Mouse (Mus musculus) embryonic facial prominence, embryonic 11.5 days (tissue): ENCODE measurements around the gene Taar6. TPM values are rescaled to one million over a fixed set of nuclear protein-coding genes. Genes with fewer than 3 reads are reported as not detected.
A peak's percentile ranks its signal among the peaks of the same experiment; 100 is the strongest.

Experiments used
- ATAC-seq: fragments of 200-750 bp; cut with Nextera tagmentation; replicated peaks from 2 replicates; pipeline ENCODE4 v1.8.0; 2017; ENCODE audit warnings: low read depth; ENCODE audit not compliant: insufficient number of reproducible peaks, low FRiP score, low TSS enrichment
- DNase-seq: peaks from one replicate; pipeline ENCODE4 v3.0.0-alpha.2; 2015; ENCODE audit warnings: low spot score
- H3K27ac ChIP-seq: fragments of 300-500 bp; sonication (generic); replicated peaks from 2 replicates; pipeline ENCODE4 v1.5.1; 2014; ENCODE audit warnings: mild to moderate bottlenecking, low read depth, low read length, control low read depth
- H3K27me3 ChIP-seq: fragments of 300-500 bp; sonication (generic); 2 replicates; pipeline ENCODE4 v1.6.1; 2014; ENCODE audit warnings: mild to moderate bottlenecking, low read length, moderate library complexity, mixed read lengths; ENCODE audit not compliant: control insufficient read depth, insufficient read depth
- H3K36me3 ChIP-seq: fragments of 300-500 bp; sonication (generic); replicated peaks from 2 replicates; pipeline ENCODE4 v1.6.1; 2014; ENCODE audit warnings: low read depth, mild to moderate bottlenecking, low read length, moderate library complexity, mixed read lengths; ENCODE audit not compliant: control insufficient read depth, insufficient read depth
- H3K4me1 ChIP-seq: fragments of 300-500 bp; sonication (generic); 2 replicates; pipeline ENCODE4 v1.6.1; 2014; ENCODE audit warnings: low read length, mixed read lengths; ENCODE audit not compliant: control insufficient read depth, insufficient read depth
- H3K4me2 ChIP-seq: fragments of 300-500 bp; sonication (generic); 2 replicates; pipeline ENCODE4 v1.6.1; 2014; ENCODE audit warnings: low read depth, mild to moderate bottlenecking, control low read depth, low read length, moderate library complexity
- H3K4me3 ChIP-seq: fragments of 300-500 bp; sonication (generic); 2 replicates; pipeline ENCODE4 v1.5.1; 2014; ENCODE audit warnings: low read depth, low read length, control low read depth
- H3K9ac ChIP-seq: fragments of 300-500 bp; sonication (generic); replicated peaks from 2 replicates; pipeline ENCODE4 v1.6.1; 2014; ENCODE audit warnings: mild to moderate bottlenecking, control low read depth, low read length
- H3K9me3 ChIP-seq: fragments of 300-500 bp; sonication (generic); replicated peaks from 2 replicates; pipeline ENCODE4 v1.6.1; 2016; ENCODE audit warnings: mild to moderate bottlenecking, low read length, inconsistent platforms, mixed read lengths; ENCODE audit not compliant: control insufficient read depth
- WGBS: fragments of 180-500 bp; shearing (Covaris S2); extraction: QIAGEN DNeasy Blood & Tissue Kit; methylation state at CpG from one replicate; pipeline ENCODE4 v1.1.7; 2014; 5-methylcytosine and 5-hydroxymethylcytosine counted together
- polyA plus RNA-seq: library from polyadenylated mRNA; unstranded; fragments of >200 nt; fragmentation: Nextera tagmentation; extraction: Ambion mirVana; gene quantifications from 2 replicates; pipeline ENCODE4 v1.2.1, GENCODE M21; 2014

Taar6 gene
- polyA plus RNA-seq, 1 experiment from 2014 or later = not detected

GRCm38 (mm10) chr10:23986419-23986818 is 973 bp upstream of the Taar6 start:
- Histone ChIP-seq H3K27me3 (no peaks in the 10 kb centered on the region), H3K9ac (no peak overlapping the region), H3K9me3 (no peaks in the 10 kb centered on the region), H3K4me3 (no peak overlapping the region), H3K4me2 (no peak overlapping the region), H3K4me1 (no peaks in the 10 kb centered on the region), H3K27ac (no peak overlapping the region), H3K36me3 (no peaks in the 10 kb centered on the region)
- DNase-seq (no peak), ATAC-seq (no peak)
- 84% methylated on average over 5 of the region's 5 CpGs for WGBS

- WGBS = 39% methylated on average over 16 of the region's 16 CpGs
- no peak for ATAC-seq
These were observed 6.3 kb downstream of the Taar6 start for GRCm38 (mm10) chr10:23978901-23979705.

GRCm38 (mm10) chr10:23977958-23978357 is 7.5 kb downstream of the Taar6 start:
- Histone ChIP-seq H3K4me2 (no peak overlapping the region), H3K36me3 (no peaks in the 10 kb centered on the region), H3K9me3 (no peaks in the 10 kb centered on the region), H3K27ac (no peak overlapping the region), H3K27me3 (no peaks in the 10 kb centered on the region), H3K4me1 (no peaks in the 10 kb centered on the region), H3K4me3 (no peak overlapping the region), H3K9ac (no peak overlapping the region)
- no peak for DNase-seq
- WGBS = 48% methylated on average over 4 of the region's 4 CpGs
- no peak for ATAC-seq

More at GRCm38 (mm10) chr10:23978901-23979705, 6.3 kb downstream of the Taar6 start:
- Histone ChIP-seq H3K27me3 (no peaks in the 10 kb centered on the region), H3K4me1 (no peaks in the 10 kb centered on the region), H3K9me3 (no peaks in the 10 kb centered on the region), H3K27ac (no peak overlapping the region), H3K4me2 (no peak overlapping the region), H3K4me3 (no peak overlapping the region), H3K9ac (no peak overlapping the region), H3K36me3 (no peaks in the 10 kb centered on the region)
- DNase-seq = peak; percentile 85

DNA sequence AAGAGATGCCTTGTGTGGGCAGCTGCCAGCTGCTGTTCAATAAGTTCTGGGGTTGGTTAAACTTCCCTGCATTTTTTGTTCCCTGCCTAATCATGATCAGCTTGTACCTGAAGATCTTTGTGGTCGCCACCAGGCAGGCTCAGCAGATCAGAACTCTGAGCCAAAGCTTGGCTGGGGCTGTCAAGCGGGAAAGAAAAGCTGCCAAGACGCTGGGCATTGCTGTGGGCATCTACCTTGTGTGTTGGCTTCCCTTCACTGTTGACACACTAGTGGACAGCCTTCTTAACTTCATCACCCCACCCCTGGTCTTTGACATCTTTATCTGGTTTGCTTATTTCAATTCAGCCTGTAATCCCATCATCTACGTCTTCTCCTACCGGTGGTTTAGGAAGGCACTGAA is 14.2 kb downstream of the Taar6 start:
- Histone ChIP-seq H3K27me3 (no peaks in the 10 kb centered on the region), H3K27ac (no peak overlapping the region), H3K4me2 (no peak overlapping the region), H3K9ac (no peak overlapping the region), H3K4me1 (no peaks in the 10 kb centered on the region), H3K9me3 (no peaks in the 10 kb centered on the region), H3K4me3 (no peak overlapping the region), H3K36me3 (no peaks in the 10 kb centered on the region)
- whole genome bisulfite sequencing = 86% methylated on average over 5 of the region's 5 CpGs
- no peak for ATAC-seq
- no peak for DNase-seq

DNA sequence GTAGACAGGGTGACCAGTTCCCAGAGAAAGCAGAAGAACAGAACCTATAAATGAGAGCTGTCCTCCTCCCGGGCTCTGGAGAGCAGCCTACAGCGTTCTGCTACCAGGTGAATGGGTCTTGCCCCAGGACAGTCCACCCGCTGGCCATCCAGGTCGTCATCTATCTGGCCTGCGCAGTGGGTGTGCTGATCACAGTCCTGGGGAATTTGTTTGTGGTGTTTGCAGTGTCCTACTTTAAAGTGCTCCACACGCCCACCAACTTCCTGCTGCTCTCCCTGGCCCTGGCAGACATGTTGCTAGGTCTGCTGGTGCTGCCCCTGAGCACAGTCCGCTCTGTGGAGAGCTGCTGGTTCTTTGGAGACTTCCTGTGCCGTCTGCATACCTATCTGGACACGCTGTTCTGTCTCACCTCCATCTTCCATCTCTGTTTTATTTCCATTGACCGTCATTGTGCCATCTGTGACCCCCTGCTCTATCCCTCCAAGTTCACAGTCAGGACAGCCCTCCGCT is 14.7 kb downstream of the Taar6 start, which contains the start of gene Taar5:
TSS of gene Taar5 (plus strand) at position 51 of the 510 bp plus-strand sequence.
- H3K36me3 ChIP-seq = no peaks in the 10 kb centered on the region
- H3K27me3 ChIP-seq = no peaks in the 10 kb centered on the region
- no peak within 1 kb of the TSS for H3K9ac ChIP-seq
- DNase-seq (no peak), ATAC-seq (no peak)
- no peak within 1 kb of the TSS for H3K27ac ChIP-seq
- no peaks in the 10 kb centered on the region for H3K9me3 ChIP-seq
- H3K4me2 ChIP-seq = no peak within 1 kb of the TSS
- H3K4me1 ChIP-seq = no peaks in the 10 kb centered on the region
- no peak within 1 kb of the TSS for H3K4me3 ChIP-seq
- 89% methylated on average over 11 of the region's 11 CpGs for WGBS

- Histone ChIP-seq H3K4me1 (no peaks in the 10 kb centered on the region), H3K9ac (no peak overlapping the region), H3K27ac (no peak overlapping the region), H3K27me3 (no peaks in the 10 kb centered on the region), H3K9me3 (no peaks in the 10 kb centered on the region), H3K4me2 (no peak overlapping the region), H3K36me3 (no peaks in the 10 kb centered on the region), H3K4me3 (no peak overlapping the region)
- no peak for DNase-seq
- 91% methylated on average over 6 of the region's 6 CpGs for WGBS
- no peak for ATAC-seq
These were observed 20.4 kb downstream of the Taar6 start for GRCm38 (mm10) chr10:23964921-23965610.

- H3K9me3 ChIP-seq = no peaks in the 10 kb centered on the region
- H3K4me3 ChIP-seq = no peak overlapping the region
- no peaks in the 10 kb centered on the region for H3K27me3 ChIP-seq
- H3K27ac ChIP-seq = no peak overlapping the region
- no peak for DNase-seq
- H3K4me1 ChIP-seq = no peaks in the 10 kb centered on the region
- H3K36me3 ChIP-seq = no peaks in the 10 kb centered on the region
- 78% methylated on average over 3 of the region's 3 CpGs for WGBS
- no peak overlapping the region for H3K9ac ChIP-seq
- ATAC-seq = no peak
- no peak overlapping the region for H3K4me2 ChIP-seq
These were observed 22.0 kb downstream of the Taar6 start for GRCm38 (mm10) chr10:23963444-23963843.

GRCm38 (mm10) chr10:23960444-23960915 is 25.0 kb downstream of the Taar6 start, which contains the start of gene Taar4:
TSS of gene Taar4 (plus strand) at chr10:23960494.
- Histone ChIP-seq H3K36me3 (no peaks in the 10 kb centered on the region), H3K9me3 (no peaks in the 10 kb centered on the region), H3K27ac (no peak within 1 kb of the TSS), H3K4me1 (no peaks in the 10 kb centered on the region), H3K4me2 (no peak within 1 kb of the TSS), H3K4me3 (no peak within 1 kb of the TSS), H3K27me3 (no peaks in the 10 kb centered on the region), H3K9ac (no peak within 1 kb of the TSS)
- ATAC-seq = no peak
- DNase-seq = no peak
- 94% methylated on average over 13 of the region's 13 CpGs for WGBS
